Mouse (Mus musculus) liver, adult 2 months (tissue): Measurements from ENCODE around the gene C2cd4b. TPM values are rescaled to one million over a fixed set of nuclear protein-coding genes. Genes with fewer than 3 reads are reported as not detected.

Source experiments
- DNase-seq: peaks from one replicate; pipeline ENCODE4 v3.0.0-alpha.2; 2011; ENCODE audit warnings: low read depth, low spot score; ENCODE audit errors: extremely low read depth
- H3K27ac ChIP-seq: fragments of 200-500 bp; replicated peaks from 2 replicates; pipeline ENCODE4 v1.5.1; 2012; ENCODE audit warnings: low read depth, mild to moderate bottlenecking, control low read depth, inconsistent platforms, low read length; ENCODE audit not compliant: insufficient read depth
- H3K27me3 ChIP-seq: fragments of 200-500 bp; 2 replicates; pipeline ENCODE4 v1.6.1; 2012; ENCODE audit warnings: mild to moderate bottlenecking, moderate library complexity, low read length, inconsistent platforms; ENCODE audit not compliant: control insufficient read depth, insufficient read depth
- H3K36me3 ChIP-seq: fragments of 200-500 bp; 2 replicates; pipeline ENCODE4 v1.6.1; 2012; ENCODE audit warnings: low read length, inconsistent platforms; ENCODE audit not compliant: control insufficient read depth, insufficient read depth
- H3K4me1 ChIP-seq: fragments of 200-500 bp; 2 replicates; pipeline ENCODE4 v1.6.1; 2011; ENCODE audit warnings: low read length; ENCODE audit not compliant: control insufficient read depth, insufficient read depth
- H3K4me3 ChIP-seq: fragments of 200-500 bp; 2 replicates; pipeline ENCODE4 v1.5.1; 2011; ENCODE audit warnings: low read depth, mild to moderate bottlenecking, control low read depth, low read length, moderate library complexity; ENCODE audit not compliant: insufficient read depth
- H3K79me2 ChIP-seq: fragments of 200-500 bp; 2 replicates; pipeline ENCODE4 v1.6.1; 2012; ENCODE audit warnings: inconsistent platforms, mild to moderate bottlenecking, low read length, moderate library complexity; ENCODE audit not compliant: control insufficient read depth, insufficient read depth
- H3K9ac ChIP-seq: fragments of 200-500 bp; 2 replicates; pipeline ENCODE4 v1.6.1; 2012; ENCODE audit warnings: low read depth, mild to moderate bottlenecking, control low read depth, inconsistent platforms, low read length
- CTCF ChIP-seq: fragments of 200-500 bp; IDR thresholded peaks from 2 replicates; pipeline ENCODE4 v1.5.1; 2011; ENCODE audit warnings: low read depth, low read length, control low read depth
- POLR2A ChIP-seq: fragments of 200-500 bp; IDR thresholded peaks from 2 replicates; pipeline ENCODE4 v1.6.1; 2011; ENCODE audit warnings: low read length, control low read depth; ENCODE audit not compliant: insufficient read depth; ENCODE audit errors: extremely low read depth
- WGBS: fragments of 180-500 bp; shearing (Covaris S2); methylation state at CpG from one replicate; pipeline ENCODE4 v1.1.7; 2018; 5-methylcytosine and 5-hydroxymethylcytosine counted together
- polyA plus RNA-seq: library from polyadenylated mRNA; depleted of rRNA; stranded (reverse); fragments of >200 nt; gene quantifications from 2 replicates; pipeline ENCODE4 v1.2.3, GENCODE M21; 2012
- total RNA-seq: library from RNA; depleted of rRNA; stranded (reverse); fragments of >200 nt; gene quantifications from 2 replicates; pipeline ENCODE4 v1.2.3, GENCODE M21; 2014

The C2cd4b gene
- total and polyA plus RNA-seq, 2 experiments: not detected

GRCm38 (mm10) chr9:67793501-67793900, 34.3 kb downstream of the C2cd4b start:
- TF ChIP-seq CTCF: no peak
- no peak for TF ChIP-seq POLR2A
- Histone ChIP-seq H3K4me3 (no peak overlapping the region), H3K27ac (no peak overlapping the region), H3K79me2 (no peaks in the 10 kb centered on the region), H3K27me3 (no peaks in the 10 kb centered on the region), H3K4me1 (no peaks in the 10 kb centered on the region), H3K9ac (no peak overlapping the region), H3K36me3 (no peaks in the 10 kb centered on the region)
- DNase-seq: no peak
- WGBS: 65% methylated on average over 6 of the region's 6 CpGs

- WGBS: 90% methylated on average over 1 of the region's 1 CpGs
- no peak for DNase-seq
- no peak for TF ChIP-seq CTCF
- no peak for TF ChIP-seq POLR2A
- H3K27ac ChIP-seq: no peak overlapping the region
- H3K36me3 ChIP-seq: no peaks in the 10 kb centered on the region
- H3K79me2 ChIP-seq: no peaks in the 10 kb centered on the region
- H3K27me3 ChIP-seq: no peaks in the 10 kb centered on the region
- no peak overlapping the region for H3K9ac ChIP-seq
- H3K4me1 ChIP-seq: no peaks in the 10 kb centered on the region
- no peak overlapping the region for H3K4me3 ChIP-seq
Observed at GRCm38 (mm10) chr9:67794216-67794615, 35.0 kb downstream of the C2cd4b start.

GRCm38 (mm10) chr9:67794668-67795067, 35.4 kb downstream of the C2cd4b start:
- H3K36me3 ChIP-seq: no peaks in the 10 kb centered on the region
- TF ChIP-seq POLR2A: no peak
- WGBS: 85% methylated on average over 4 of the region's 4 CpGs

GRCm38 (mm10) chr9:67795205-67795675, 36.0 kb downstream of the C2cd4b start:
- Histone ChIP-seq H3K4me3 (no peak overlapping the region), H3K36me3 (no peaks in the 10 kb centered on the region), H3K27ac (no peak overlapping the region), H3K4me1 (no peaks in the 10 kb centered on the region), H3K79me2 (no peaks in the 10 kb centered on the region), H3K9ac (no peak overlapping the region), H3K27me3 (no peaks in the 10 kb centered on the region)
- WGBS: 48% methylated on average over 14 of the region's 14 CpGs
- DNase-seq: peak; percentile 58
- TF ChIP-seq POLR2A (no peak), CTCF (no peak)

More at GRCm38 (mm10) chr9:67794668-67795067, 35.4 kb downstream of the C2cd4b start:
- no peak overlapping the region for H3K9ac ChIP-seq
- no peak overlapping the region for H3K4me3 ChIP-seq
- no peaks in the 10 kb centered on the region for H3K4me1 ChIP-seq
- H3K79me2 ChIP-seq: no peaks in the 10 kb centered on the region
- H3K27ac ChIP-seq: no peak overlapping the region
- H3K27me3 ChIP-seq: no peaks in the 10 kb centered on the region
- no peak for DNase-seq

- no peak overlapping the region for H3K9ac ChIP-seq
Observed at GRCm38 (mm10) chr9:67799078-67799819, 40.0 kb downstream of the C2cd4b start.

GRCm38 (mm10) chr9:67802241-67802640, 43.0 kb downstream of the C2cd4b start:
- TF ChIP-seq CTCF (peak; percentile 58), POLR2A (no peak)
- no peak overlapping the region for H3K9ac ChIP-seq
- no peak overlapping the region for H3K27ac ChIP-seq
- WGBS: 34% methylated on average over 6 of the region's 6 CpGs
- no peaks in the 10 kb centered on the region for H3K36me3 ChIP-seq
- no peak overlapping the region for H3K4me3 ChIP-seq
- no peaks in the 10 kb centered on the region for H3K79me2 ChIP-seq
- H3K27me3 ChIP-seq: 0 out of 2 replicates have a peak, but pooled peaks cover 6% of the 10 kb centered on the region
- peak; percentile 50 for DNase-seq
- H3K4me1 ChIP-seq: no peaks in the 10 kb centered on the region

More at GRCm38 (mm10) chr9:67799078-67799819, 40.0 kb downstream of the C2cd4b start:
- WGBS: 65% methylated on average over 14 of the region's 14 CpGs
- H3K4me3 ChIP-seq: no peak overlapping the region
- no peaks in the 10 kb centered on the region for H3K36me3 ChIP-seq
- no peaks in the 10 kb centered on the region for H3K79me2 ChIP-seq
- DNase-seq: no peak
- H3K4me1 ChIP-seq: no peaks in the 10 kb centered on the region
- TF ChIP-seq POLR2A (no peak), CTCF (no peak)
- no peak overlapping the region for H3K27ac ChIP-seq
- no peaks in the 10 kb centered on the region for H3K27me3 ChIP-seq
